Mouse (Mus musculus): ENCODE data around the gene Myo1e. TPM values are rescaled to one million over a fixed set of nuclear protein-coding genes. Genes with fewer than 3 reads are reported as not detected.
A peak's percentile ranks its signal among the peaks of the same experiment; 100 is the strongest.
"Not testable (repeated sequence)": the region's sequence is repeated elsewhere in the genome, so short reads cannot be mapped to it uniquely, and the experiment has no call there.

Myo1e gene
- polyA plus RNA-seq, 1 experiment from 2014 or later = 18.4 TPM

DNA sequence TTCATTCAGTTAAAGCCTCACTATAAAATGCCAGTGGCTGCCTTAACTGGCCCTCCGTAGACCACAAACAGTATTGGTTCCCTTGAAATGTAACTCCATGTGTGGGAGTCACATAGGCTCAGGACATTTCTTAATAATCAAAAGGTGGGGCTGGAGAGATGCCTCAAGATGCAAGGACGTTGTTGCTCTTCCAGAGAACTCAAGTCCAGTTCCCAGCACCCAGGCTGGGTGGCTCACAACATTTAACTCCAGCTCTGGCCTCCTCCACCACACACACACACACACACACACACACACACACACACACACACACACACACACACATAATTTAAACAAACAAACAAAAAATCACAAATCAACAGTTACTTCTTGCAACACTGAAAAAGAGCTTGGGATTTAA lies 36.6 kb downstream of the Myo1e start:
- ATAC-seq = no peak

DNA sequence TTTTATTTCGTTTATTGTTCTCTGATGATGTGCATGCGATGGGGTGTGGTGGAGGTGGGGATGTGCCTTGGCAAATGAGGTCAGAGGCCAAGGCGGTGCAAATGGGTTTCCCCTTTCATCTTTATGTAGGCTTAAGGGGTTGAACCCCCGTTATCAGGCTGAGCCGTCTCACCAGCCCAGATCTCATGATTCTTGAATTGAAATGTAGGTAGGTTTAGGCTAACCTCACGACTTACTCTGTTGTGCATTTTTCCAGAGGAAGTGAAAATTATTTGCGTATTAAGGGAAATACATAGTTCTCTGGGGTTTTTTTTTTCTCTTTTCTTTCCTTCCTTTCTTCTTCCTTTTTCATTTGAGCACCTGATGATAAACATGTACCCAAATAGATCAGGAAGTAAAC lies 37.0 kb downstream of the Myo1e start:
- no peak for ATAC-seq
- Histone ChIP-seq H3K36me3 (no peaks in the 10 kb centered on the region), H3K27me3 (replicated peaks) (no peaks in the 10 kb centered on the region), H3K9me3 (no peaks in the 10 kb centered on the region), H3K4me3 (replicated peaks) (no peak overlapping the region), H3K4me1 (replicated peaks) (peaks cover 36% of the 10 kb centered on the region), H3K27ac (no peak overlapping the region), H3K4me2 (replicated peaks) (no peak overlapping the region), H3K9ac (no peak overlapping the region)
- 74% methylated on average over 7 of the region's 7 CpGs for WGBS

More for the DNA sequence above, 36.6 kb downstream of the Myo1e start:
- Histone ChIP-seq H3K9ac (no peak overlapping the region), H3K4me3 (replicated peaks) (no peak overlapping the region), H3K9me3 (no peaks in the 10 kb centered on the region), H3K27me3 (replicated peaks) (no peaks in the 10 kb centered on the region), H3K36me3 (no peaks in the 10 kb centered on the region), H3K4me1 (replicated peaks) (peaks cover 33% of the 10 kb centered on the region), H3K4me2 (replicated peaks) (no peak overlapping the region), H3K27ac (peak overlapping the region; percentile 24; the same call in 1 of the 2 replicates)
- 61% methylated on average over 2 of the region's 2 CpGs for WGBS

DNA sequence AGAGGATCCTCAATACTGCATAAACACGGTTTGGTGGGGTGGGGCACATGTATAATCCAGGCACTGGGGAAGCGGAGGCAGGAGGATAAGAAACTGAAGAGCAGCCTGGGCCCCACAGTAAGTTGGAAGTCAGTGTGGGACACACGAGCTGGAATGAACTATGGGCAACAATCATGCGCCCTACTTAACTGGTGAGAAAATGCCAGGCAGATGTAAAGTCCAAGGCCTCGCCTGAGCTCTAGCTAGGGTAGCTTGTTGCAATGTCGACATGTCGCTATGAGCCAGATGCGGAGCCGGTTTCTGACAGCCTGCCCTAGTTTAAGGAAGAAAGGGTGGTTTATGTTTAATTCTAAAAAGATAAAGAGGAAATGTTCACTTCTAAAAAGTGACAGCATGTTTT lies 37.9 kb downstream of the Myo1e start:
- H3K4me1 ChIP-seq (replicated peaks) = peaks cover 40% of the 10 kb centered on the region
- no peaks in the 10 kb centered on the region for H3K36me3 ChIP-seq
- no peak overlapping the region for H3K4me2 ChIP-seq (replicated peaks)
- no peak overlapping the region for H3K9ac ChIP-seq
- no peak overlapping the region for H3K27ac ChIP-seq
- H3K4me3 ChIP-seq (replicated peaks) = no peak overlapping the region
- H3K9me3 ChIP-seq = no peaks in the 10 kb centered on the region
- H3K27me3 ChIP-seq (replicated peaks) = no peaks in the 10 kb centered on the region
- WGBS = 76% methylated on average over 9 of the region's 9 CpGs
- no peak for ATAC-seq

DNA sequence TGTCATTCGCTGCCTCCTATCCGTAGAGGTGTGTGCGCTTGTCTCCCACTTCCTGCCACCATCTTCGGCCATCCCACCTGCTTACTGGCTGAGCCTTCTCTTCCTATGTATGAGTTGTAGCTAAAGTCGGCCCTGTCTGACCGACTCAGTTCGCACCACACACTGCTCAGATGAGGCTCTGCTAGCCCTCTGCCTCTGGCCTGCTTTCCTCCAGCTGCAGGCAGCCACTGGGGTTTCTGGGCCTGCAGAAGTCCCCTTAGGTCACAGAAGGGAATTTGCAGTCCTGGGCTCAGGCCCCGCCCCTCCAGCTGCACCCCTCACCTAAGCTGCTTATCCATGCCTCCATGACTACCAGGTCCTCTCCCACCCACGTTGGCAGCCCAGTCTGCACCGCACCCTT lies 39.3 kb downstream of the Myo1e start:
- H3K4me1 ChIP-seq (replicated peaks) = peaks cover 33% of the 10 kb centered on the region
- H3K36me3 ChIP-seq = no peaks in the 10 kb centered on the region
- no peak for ATAC-seq
- H3K27ac ChIP-seq = no peak overlapping the region
- H3K27me3 ChIP-seq (replicated peaks) = no peaks in the 10 kb centered on the region
- no peak overlapping the region for H3K4me2 ChIP-seq (replicated peaks)
- 72% methylated on average over 10 of the region's 10 CpGs for WGBS
- no peak overlapping the region for H3K4me3 ChIP-seq (replicated peaks)
- H3K9ac ChIP-seq = no peak overlapping the region
- H3K9me3 ChIP-seq = no peaks in the 10 kb centered on the region

DNA sequence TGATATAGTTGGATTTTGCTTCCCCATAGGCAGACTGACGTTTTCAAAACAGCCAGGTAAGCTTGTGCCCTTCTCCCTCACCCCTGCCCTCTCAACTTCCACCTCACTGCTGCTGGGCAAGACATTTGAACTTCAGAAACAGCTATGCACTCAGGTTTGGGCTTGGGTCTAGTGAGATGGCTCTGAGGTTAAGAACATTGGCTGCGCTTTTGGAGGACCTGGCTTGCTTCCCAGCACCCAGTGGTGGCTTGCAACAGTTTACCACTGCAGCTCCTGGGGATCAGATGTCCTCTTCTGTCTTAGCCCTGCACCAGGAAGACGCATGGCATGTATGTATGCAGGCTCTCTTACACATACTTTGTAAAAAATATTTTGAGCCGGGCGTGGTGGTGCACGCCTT lies 40.9 kb downstream of the Myo1e start:
- WGBS = 95% methylated on average over 6 of the region's 6 CpGs
- H3K4me3 ChIP-seq (replicated peaks) = no peak overlapping the region
- no peak overlapping the region for H3K9ac ChIP-seq
- H3K9me3 ChIP-seq = no peaks in the 10 kb centered on the region
- H3K27ac ChIP-seq = no peak overlapping the region
- no peaks in the 10 kb centered on the region for H3K36me3 ChIP-seq
- ATAC-seq = no peak
- peaks cover 18% of the 10 kb centered on the region for H3K4me1 ChIP-seq (replicated peaks)
- no peak overlapping the region for H3K4me2 ChIP-seq (replicated peaks)
- H3K27me3 ChIP-seq (replicated peaks) = no peaks in the 10 kb centered on the region

DNA sequence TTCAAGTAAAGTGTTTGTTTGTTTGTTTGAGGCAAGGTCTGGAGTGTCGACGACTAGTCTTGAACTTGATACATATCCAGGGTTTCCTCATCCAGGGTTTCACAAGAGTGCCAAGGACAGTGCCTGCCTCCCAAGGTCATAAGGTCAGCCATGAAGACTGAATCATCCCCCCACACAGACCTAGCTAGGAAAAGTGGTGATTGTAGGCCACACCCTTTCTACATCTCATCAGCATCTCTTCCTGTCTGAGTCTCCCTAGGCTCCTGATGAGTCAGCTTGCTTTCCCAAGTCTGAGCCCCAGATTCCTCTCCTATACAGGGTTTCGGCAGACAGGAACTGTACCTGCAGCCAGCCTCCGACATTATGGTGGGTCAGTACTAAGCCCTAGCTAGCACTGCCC lies 41.7 kb downstream of the Myo1e start:
- Histone ChIP-seq H3K9ac (no peak overlapping the region), H3K9me3 (no peaks in the 10 kb centered on the region), H3K27me3 (replicated peaks) (no peaks in the 10 kb centered on the region), H3K4me1 (replicated peaks) (peaks cover 11% of the 10 kb centered on the region), H3K27ac (no peak overlapping the region), H3K36me3 (no peaks in the 10 kb centered on the region), H3K4me2 (replicated peaks) (no peak overlapping the region), H3K4me3 (replicated peaks) (no peak overlapping the region)
- 85% methylated on average over 4 of the region's 4 CpGs for WGBS
- no peak; the same call in 1 of the 2 replicates for ATAC-seq

DNA sequence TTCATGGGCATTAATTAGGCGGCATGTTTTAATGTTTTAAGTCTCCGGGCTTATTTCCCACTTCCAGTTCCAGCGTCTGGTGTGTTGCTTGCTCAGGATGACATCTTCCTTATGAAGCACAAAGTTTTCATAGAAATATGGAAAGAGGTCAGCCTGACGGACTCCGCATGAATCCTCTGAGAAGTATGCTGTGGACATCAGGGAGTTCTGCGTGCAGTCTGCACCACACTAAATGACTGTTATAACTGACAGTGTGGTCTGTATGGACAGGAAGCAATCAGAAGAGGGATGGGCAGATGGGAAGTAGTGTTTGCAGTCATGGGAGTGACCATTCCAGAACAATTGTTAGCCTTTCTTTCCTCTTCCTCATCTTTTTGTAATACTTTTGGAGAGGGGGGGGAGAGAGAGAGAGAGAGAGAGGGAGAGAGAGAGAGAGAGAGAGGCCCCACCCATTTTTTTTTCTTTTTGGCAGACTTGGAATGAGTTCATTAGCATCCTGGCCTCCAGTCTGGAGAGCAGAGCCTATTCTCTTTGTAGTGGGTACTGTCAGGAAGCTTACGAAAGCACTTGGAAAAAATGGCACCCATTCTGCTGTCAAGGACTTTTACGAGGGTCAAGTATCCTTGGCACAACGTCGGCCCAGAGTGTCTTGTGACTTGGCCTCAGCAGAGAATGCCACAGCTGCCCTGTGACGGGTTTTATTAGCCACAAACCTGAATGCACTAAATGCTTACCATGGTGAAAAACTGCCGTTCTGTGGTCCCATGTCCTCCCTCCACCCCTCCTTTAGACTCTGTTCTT lies 42.9 kb downstream of the Myo1e start:
- no peaks in the 10 kb centered on the region for H3K9me3 ChIP-seq
- H3K36me3 ChIP-seq = no peaks in the 10 kb centered on the region
- H3K9ac ChIP-seq = no peak overlapping the region
- 57% methylated on average over 12 of the region's 12 CpGs for WGBS
- H3K4me1 ChIP-seq (replicated peaks) = peaks cover 11% of the 10 kb centered on the region; the same call in 1 of the 2 replicates
- H3K27ac ChIP-seq = no peak overlapping the region
- no peaks in the 10 kb centered on the region for H3K27me3 ChIP-seq (replicated peaks)
- ATAC-seq = no peak
- H3K4me2 ChIP-seq (replicated peaks) = no peak overlapping the region
- no peak overlapping the region for H3K4me3 ChIP-seq (replicated peaks)

DNA sequence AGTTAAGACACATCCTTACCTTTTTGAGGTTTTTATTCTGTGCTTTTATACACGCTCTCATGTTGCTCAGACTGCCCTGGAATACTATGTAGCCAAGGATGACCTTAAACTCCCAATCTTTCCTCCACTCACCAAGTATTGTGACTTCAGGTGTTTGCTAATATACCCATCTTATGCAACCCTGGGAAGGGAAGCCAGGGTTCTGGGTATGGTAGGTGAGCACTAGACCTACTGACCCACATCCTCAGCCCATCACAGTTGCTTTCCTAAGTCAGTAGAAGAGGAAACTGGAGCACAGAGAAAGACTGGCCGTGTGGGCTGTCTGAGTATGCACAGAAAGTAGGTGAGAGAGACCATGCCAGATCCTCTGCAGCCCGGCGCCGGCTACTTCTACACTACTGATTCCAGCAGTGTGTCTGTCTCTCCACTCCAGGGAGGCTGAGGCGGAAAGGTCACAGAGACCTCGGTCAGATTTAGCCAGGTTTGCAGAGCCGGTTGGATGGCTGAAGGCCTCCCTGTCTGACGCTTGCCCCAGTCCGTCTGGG lies 44.4 kb downstream of the Myo1e start:
- no peak overlapping the region for H3K27ac ChIP-seq
- 92% methylated on average over 10 of the region's 10 CpGs for WGBS
- H3K4me1 ChIP-seq (replicated peaks) = peaks cover 11% of the 10 kb centered on the region; the same call in 1 of the 2 replicates
- no peaks in the 10 kb centered on the region for H3K9me3 ChIP-seq
- H3K9ac ChIP-seq = no peak overlapping the region
- no peaks in the 10 kb centered on the region for H3K27me3 ChIP-seq (replicated peaks)
- H3K4me3 ChIP-seq (replicated peaks) = no peak overlapping the region
- H3K4me2 ChIP-seq (replicated peaks) = no peak overlapping the region
- no peak for ATAC-seq
- no peaks in the 10 kb centered on the region for H3K36me3 ChIP-seq

DNA sequence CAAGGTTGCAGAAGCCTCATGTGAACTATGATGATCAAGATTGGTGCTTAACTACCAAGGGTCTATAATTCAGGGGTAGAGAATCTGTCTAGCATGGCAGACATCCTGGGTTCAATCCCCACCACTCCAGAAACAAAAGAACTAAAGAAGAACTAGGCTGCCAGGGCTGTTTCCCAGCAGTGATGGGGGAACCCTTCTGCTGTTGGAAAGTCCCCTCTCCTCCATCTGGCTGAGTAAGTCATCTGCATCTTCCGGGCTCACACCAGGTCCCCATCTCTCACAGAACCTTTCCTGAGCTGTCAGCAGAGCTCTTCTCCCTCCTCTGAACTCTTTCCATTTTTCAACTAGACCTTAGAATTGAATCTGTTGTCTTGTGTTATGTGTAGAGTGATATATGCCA lies 45.9 kb downstream of the Myo1e start:
- Histone ChIP-seq H3K27ac (no peak overlapping the region), H3K4me2 (replicated peaks) (no peak overlapping the region), H3K4me3 (replicated peaks) (no peak overlapping the region), H3K36me3 (no peaks in the 10 kb centered on the region), H3K4me1 (replicated peaks) (peaks cover 21% of the 10 kb centered on the region), H3K9me3 (no peaks in the 10 kb centered on the region), H3K9ac (no peak overlapping the region), H3K27me3 (replicated peaks) (no peaks in the 10 kb centered on the region)
- 81% methylated on average over 1 of the region's 1 CpGs for WGBS
- no peak for ATAC-seq

DNA sequence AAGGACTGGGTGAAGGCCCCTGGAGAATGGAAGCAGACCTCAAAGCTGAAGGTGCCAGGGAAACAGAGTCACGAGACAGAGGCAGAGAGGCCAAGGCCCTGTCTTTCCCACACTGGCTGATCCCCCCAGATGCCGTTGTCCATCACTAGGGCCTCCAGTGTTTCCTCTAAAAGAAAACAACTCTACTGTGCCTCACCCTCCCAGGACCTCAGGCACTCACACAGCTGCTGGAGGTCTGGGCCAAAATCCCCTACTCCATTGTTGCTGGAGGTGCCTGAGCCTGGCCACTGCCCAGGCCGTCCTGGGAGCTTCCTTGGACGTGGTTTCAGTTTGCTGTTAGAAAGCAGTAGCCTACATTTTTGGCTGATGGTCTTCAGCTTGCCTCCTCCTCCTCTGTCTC lies 47.9 kb downstream of the Myo1e start:
- no peak overlapping the region for H3K27ac ChIP-seq
- no peak overlapping the region for H3K9ac ChIP-seq
- H3K36me3 ChIP-seq = no peaks in the 10 kb centered on the region
- no peak overlapping the region for H3K4me3 ChIP-seq (replicated peaks)
- WGBS = 78% methylated on average over 4 of the region's 4 CpGs
- peaks cover 19% of the 10 kb centered on the region for H3K4me1 ChIP-seq (replicated peaks)
- no peaks in the 10 kb centered on the region for H3K27me3 ChIP-seq (replicated peaks)
- ATAC-seq = no peak
- no peak overlapping the region for H3K4me2 ChIP-seq (replicated peaks)
- no peaks in the 10 kb centered on the region for H3K9me3 ChIP-seq

DNA sequence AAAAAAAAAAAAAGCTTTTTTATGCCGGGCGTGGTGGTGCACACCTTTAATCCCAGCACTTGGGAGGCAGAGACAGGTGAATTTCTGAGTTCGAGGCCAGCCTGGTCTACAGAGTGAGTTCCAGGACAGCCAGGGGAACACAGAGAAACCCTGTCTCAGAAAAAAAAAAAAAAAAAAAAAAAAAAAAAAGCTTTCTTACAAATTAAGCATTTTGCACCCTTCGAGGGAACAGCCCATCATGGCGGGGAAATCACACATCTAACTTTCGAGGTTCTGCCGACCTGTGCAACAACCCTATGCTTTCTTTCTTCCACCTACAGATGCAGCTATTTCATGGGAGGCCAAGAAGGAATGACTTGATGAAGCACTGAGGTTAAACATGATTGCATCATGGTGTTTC lies 48.9 kb downstream of the Myo1e start:
- H3K4me2 ChIP-seq (replicated peaks); H3K36me3 ChIP-seq; ATAC-seq; H3K27ac ChIP-seq; H3K9me3 ChIP-seq; H3K9ac ChIP-seq; H3K4me3 ChIP-seq (replicated peaks); H3K27me3 ChIP-seq (replicated peaks): not testable (repeated sequence)
- H3K4me1 ChIP-seq (replicated peaks) = peaks cover 21% of the 10 kb centered on the region
- WGBS = 94% methylated on average over 7 of the region's 7 CpGs

DNA sequence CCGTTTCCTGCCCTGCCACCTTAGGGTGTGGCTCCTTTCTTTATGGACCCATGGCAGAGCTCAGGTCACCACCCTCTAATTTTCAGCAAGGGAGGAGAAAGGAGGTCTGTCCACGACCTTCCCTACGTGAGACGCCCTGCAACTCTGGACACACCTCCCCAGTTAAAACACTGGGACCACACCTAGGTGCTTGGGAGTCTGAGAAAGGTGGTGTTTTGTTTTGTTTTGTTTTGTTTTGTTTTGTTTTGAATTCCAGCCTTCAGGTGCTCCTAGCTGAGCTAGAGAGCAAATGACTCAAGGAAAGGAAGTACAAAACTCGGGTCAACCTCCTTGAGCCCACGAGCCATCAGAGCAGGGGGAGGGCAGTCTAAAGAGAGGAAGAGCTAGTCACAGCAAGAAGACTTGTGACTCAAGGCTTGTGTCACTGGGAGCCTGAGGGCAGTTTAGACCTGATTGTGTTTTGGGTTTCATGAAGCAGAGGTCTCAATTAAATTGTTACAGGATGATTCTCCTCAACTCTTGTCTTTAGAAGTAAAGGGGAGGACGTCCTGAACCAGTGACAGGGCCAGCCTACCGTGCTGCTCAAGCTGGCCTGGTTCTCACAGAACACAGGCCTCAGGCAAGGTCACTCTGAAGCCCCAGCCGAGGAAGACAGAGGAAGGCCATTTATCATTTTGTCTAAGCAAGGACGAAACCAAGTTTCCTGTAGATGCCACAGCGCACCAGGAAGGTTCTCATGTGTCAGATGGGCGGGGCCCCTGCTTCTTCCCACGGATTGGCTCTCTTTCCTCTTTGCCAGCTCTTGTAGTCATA lies 50.3 kb downstream of the Myo1e start:
- Histone ChIP-seq H3K4me3 (replicated peaks) (no peak overlapping the region), H3K4me2 (replicated peaks) (no peak overlapping the region), H3K27ac (0 out of 2 replicates have a peak overlapping the region, but pooled peaks have one; percentile 1), H3K9me3 (no peaks in the 10 kb centered on the region), H3K9ac (no peak overlapping the region), H3K27me3 (replicated peaks) (no peaks in the 10 kb centered on the region), H3K4me1 (replicated peaks) (peaks cover 21% of the 10 kb centered on the region), H3K36me3 (no peaks in the 10 kb centered on the region)
- 35% methylated on average over 13 of the region's 13 CpGs for WGBS
- ATAC-seq = peak; percentile 45; the same call in 1 of the 2 replicates
